Comparison of ENCODE assay signal across 8 mouse cellular contexts in the genomic region with DNA sequence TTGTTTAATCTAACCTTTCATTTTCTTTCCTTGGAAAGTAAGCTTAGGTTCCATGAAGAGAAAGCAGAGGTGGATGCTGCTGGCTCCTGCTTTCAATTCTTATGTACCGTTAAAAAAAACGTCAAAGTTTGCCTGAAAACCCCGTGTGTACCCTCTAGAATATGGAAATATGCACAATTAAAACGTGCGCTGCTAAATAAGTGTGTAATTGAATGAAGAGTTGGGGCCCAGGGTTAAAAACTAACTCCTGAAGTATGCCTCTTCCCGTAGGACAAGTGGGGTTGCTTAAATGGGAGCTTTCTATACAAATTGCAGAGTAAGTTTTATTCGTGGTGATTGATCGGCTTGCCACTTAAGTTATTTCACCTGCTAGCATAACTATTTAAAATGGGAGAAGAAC. TPM values are rescaled to one million over a fixed set of nuclear protein-coding genes. Genes with fewer than 3 reads are reported as not detected.
DNase-seq lines count a peak whose midpoint lies in the region; ATAC-seq and TF ChIP-seq lines count a peak whose summit lies in the region.

No protein-coding gene starts in this region.

- no peak overlapping the region for H3K27ac ChIP-seq in heart, postnatal 0 days (ENCODE audit: low read depth)
- no peak overlapping the region; the same call in 1 of the 2 replicates for H3K27ac ChIP-seq in intestine, embryonic 14.5 days (ENCODE audit: low read depth)
- H3K27ac ChIP-seq in midbrain, postnatal 0 days (ENCODE audit: low read depth, low read length): no peak overlapping the region

- intact Hi-C loops in left cerebral cortex, postnatal 36 days (cut with DNase I): loop anchor here (5.0 kb wide), 3 partner anchors 40 to 455 kb away; partner anchors contain the start of genes B3glct, Hmgb1 and Uspl1

- H3K4me2 ChIP-seq in heart, postnatal 0 days (ENCODE audit: low read depth, low read length): peak overlapping the region; percentile 52; the same call in 1 of the 2 replicates
- peak overlapping the region; percentile 81 for H3K4me2 ChIP-seq in intestine, embryonic 14.5 days (ENCODE audit: low read length)
- peak overlapping the region; percentile 42 for H3K4me2 ChIP-seq in midbrain, postnatal 0 days (ENCODE audit: low read depth, low read length, poor library complexity, severe bottlenecking)

- no peak for ATAC-seq in heart, postnatal 0 days (ENCODE audit: insufficient read depth, low read depth)
- no peak for ATAC-seq in intestine, embryonic 14.5 days (replicated peaks; ENCODE audit: low FRiP score, low TSS enrichment, low read depth)
- ATAC-seq in midbrain, postnatal 0 days (ENCODE audit: low FRiP score): no peak

- DNase-seq in heart, postnatal 0 days (ENCODE audit: low spot score): no peak
- no peak for DNase-seq in heart, adult 18-20 months
- peak; percentile 22 for DNase-seq in embryo, embryonic 9.5 days (ENCODE audit: extremely low spot score)
- DNase-seq in intestine, embryonic 14.5 days (ENCODE audit: low spot score): no peak
- DNase-seq in midbrain, postnatal 0 days (ENCODE audit: low spot score): no peak
- no peak for DNase-seq in left cerebral cortex, postnatal 36 days (ENCODE audit: low spot score in 2 of 2)
- no peak for DNase-seq in ovary, postnatal 10 days (ENCODE audit: low spot score)
- no peak for DNase-seq in cerebellum, postnatal 36 days

- no peak for TF ChIP-seq CTCF in heart, postnatal 0 days (IDR thresholded peaks at IDR 0.05; ENCODE audit: low read depth)
- TF ChIP-seq CTCF in midbrain, postnatal 0 days (IDR thresholded peaks at IDR 0.05): no peak

- no peaks in the 10 kb centered on the region for H3K4me1 ChIP-seq in heart, postnatal 0 days (ENCODE audit: control insufficient read depth, insufficient read depth)
- H3K4me1 ChIP-seq in intestine, embryonic 14.5 days (replicated peaks; ENCODE audit: control insufficient read depth, insufficient read depth, low read length): peaks cover 17% of the 10 kb centered on the region
- no peaks in the 10 kb centered on the region; the same call in 1 of the 2 replicates for H3K4me1 ChIP-seq in midbrain, postnatal 0 days (ENCODE audit: insufficient read depth, low read length)

- H3K4me3 ChIP-seq in heart, postnatal 0 days (ENCODE audit: low read depth, low read length): 0 out of 2 replicates have a peak overlapping the region, but pooled peaks have one; percentile 65
- peak overlapping the region; percentile 63 for H3K4me3 ChIP-seq in intestine, embryonic 14.5 days (ENCODE audit: low read depth, low read length)
- H3K4me3 ChIP-seq in midbrain, postnatal 0 days (ENCODE audit: low read depth, low read length): peak overlapping the region; percentile 67

- TF ChIP-seq EP300 in heart, postnatal 0 days (IDR thresholded peaks at IDR 0.05; ENCODE audit: low read depth): no peak

- 66% methylated on average over 8 of the region's 8 CpGs for WGBS in heart, postnatal 0 days
- 58% methylated on average over 8 of the region's 8 CpGs for WGBS in intestine, embryonic 14.5 days
- WGBS in midbrain, postnatal 0 days: 45% methylated on average over 8 of the region's 8 CpGs

- H3K9me3 ChIP-seq in heart, postnatal 0 days (replicated peaks; ENCODE audit: control insufficient read depth, low read length): no peaks in the 10 kb centered on the region
- H3K9me3 ChIP-seq in intestine, embryonic 14.5 days (ENCODE audit: control insufficient read depth, low read length): no peaks in the 10 kb centered on the region
- H3K9me3 ChIP-seq in midbrain, postnatal 0 days (ENCODE audit: low read length): no peaks in the 10 kb centered on the region

- H3K36me3 ChIP-seq in heart, postnatal 0 days (replicated peaks; ENCODE audit: control insufficient read depth, insufficient read depth, low read length): peaks cover 6% of the 10 kb centered on the region
- peaks cover 17% of the 10 kb centered on the region for H3K36me3 ChIP-seq in intestine, embryonic 14.5 days (ENCODE audit: control insufficient read depth, insufficient read depth, low read length)
- H3K36me3 ChIP-seq in midbrain, postnatal 0 days (ENCODE audit: insufficient read depth, low read length): peaks cover 5% of the 10 kb centered on the region

- no peak overlapping the region for H3K9ac ChIP-seq in heart, postnatal 0 days (replicated peaks; ENCODE audit: low read depth, low read length)
- peak overlapping the region; percentile 69 for H3K9ac ChIP-seq in intestine, embryonic 14.5 days (ENCODE audit: low read length)
- H3K9ac ChIP-seq in midbrain, postnatal 0 days (replicated peaks; ENCODE audit: low read length, poor library complexity, severe bottlenecking): 0 out of 2 replicates have a peak overlapping the region, but pooled peaks have one; percentile 63

- no peaks in the 10 kb centered on the region for H3K27me3 ChIP-seq in heart, postnatal 0 days (ENCODE audit: control insufficient read depth, insufficient read depth, low read length)
- H3K27me3 ChIP-seq in intestine, embryonic 14.5 days (replicated peaks; ENCODE audit: control insufficient read depth, insufficient read depth, low read length): no peaks in the 10 kb centered on the region
- no peaks in the 10 kb centered on the region for H3K27me3 ChIP-seq in midbrain, postnatal 0 days (ENCODE audit: insufficient read depth, low read length)

RNA-seq across cellular contexts. Expression of gene Hsph1, which starts 1.1 kb away (rescaled TPM):
- total RNA-seq in heart, postnatal 0 days (2014; rRNA removed; ENCODE audit: low replicate concordance): 4.7 and 5.2 TPM in 2 replicates
- 8.7 and 9.7 TPM in 2 replicates for polyA plus RNA-seq in heart, postnatal 0 days (2015; fragmentation: Nextera tagmentation; extraction: Ambion mirVana)
- 100 to 1,000 TPM in 1 of 2 experiments, 10 to 100 TPM in 1; 97.7 to 121 TPM for total RNA-seq in heart, adult 18-20 months (2021)
- 56.0 and 58.9 TPM in 2 replicates for polyA plus RNA-seq in intestine, embryonic 14.5 days (2014; fragmentation: Nextera tagmentation; extraction: Ambion mirVana)
- total RNA-seq in midbrain, postnatal 0 days (2014; rRNA removed): 28.5 and 38.1 TPM in 2 replicates
- polyA plus RNA-seq in midbrain, postnatal 0 days (2015; fragmentation: Nextera tagmentation; extraction: Ambion mirVana): 66.6 and 74.1 TPM in 2 replicates
- total RNA-seq in left cerebral cortex, postnatal 36 days (2021): 100 to 1,000 TPM; 322 to 355 TPM

RNA-seq across cellular contexts. Expression of gene B3glct, which starts 40.7 kb away (rescaled TPM):
- total RNA-seq in heart, postnatal 0 days (2014; rRNA removed; ENCODE audit: low replicate concordance): 10.0 and 12.2 TPM in 2 replicates
- 5.7 TPM in 2 replicates for polyA plus RNA-seq in heart, postnatal 0 days (2015; fragmentation: Nextera tagmentation; extraction: Ambion mirVana)
- total RNA-seq in heart, adult 18-20 months (2021): 1 to 10 TPM; 5.5 to 5.8 TPM
- polyA plus RNA-seq in intestine, embryonic 14.5 days (2014; fragmentation: Nextera tagmentation; extraction: Ambion mirVana): 16.4 and 16.9 TPM in 2 replicates
- total RNA-seq in midbrain, postnatal 0 days (2014; rRNA removed): 25.6 and 32.2 TPM in 2 replicates
- 18.1 TPM in 2 replicates for polyA plus RNA-seq in midbrain, postnatal 0 days (2015; fragmentation: Nextera tagmentation; extraction: Ambion mirVana)
- 10 to 100 TPM; 13.5 to 14.7 TPM for total RNA-seq in left cerebral cortex, postnatal 36 days (2021)
